Mouse (Mus musculus) kidney, adult 18-20 months (tissue): ENCODE data around the gene Hoxd9.

Source experiments
- DNase-seq: peaks from one replicate; pipeline ENCODE4 v3.0.0; 2021

Gene Hoxd9

DNA sequence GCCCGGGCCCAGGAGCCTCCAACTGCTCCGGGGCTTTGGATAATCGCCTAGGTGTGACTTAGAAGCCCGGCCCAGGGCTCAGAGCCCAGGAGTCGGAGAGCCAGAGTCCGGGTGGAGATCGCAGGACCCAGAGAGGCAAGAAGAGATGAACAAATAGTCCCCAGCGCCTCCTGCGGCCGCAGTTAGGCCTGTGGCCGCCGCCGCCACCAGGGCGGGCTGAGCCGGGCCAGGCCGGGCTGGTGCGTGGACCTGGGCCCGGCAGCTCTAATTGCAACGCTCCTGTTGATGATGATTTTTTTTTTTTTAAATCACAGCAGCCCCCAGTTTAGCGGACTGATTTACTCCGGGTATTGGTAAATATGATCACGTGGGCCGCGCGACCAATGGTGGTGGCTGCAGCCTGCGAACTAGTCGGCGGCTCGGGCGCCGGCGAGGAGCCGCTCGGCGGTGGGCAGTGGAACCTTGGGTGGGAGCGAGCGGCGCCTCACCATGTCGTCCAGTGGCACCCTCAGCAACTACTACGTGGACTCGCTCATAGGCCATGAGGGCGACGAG, at the start of gene Hoxd9:
TSS of gene Hoxd9 (plus strand) at position 161 of the 555 bp plus-strand sequence.
- DNase-seq, result peak; percentile 86

DNA sequence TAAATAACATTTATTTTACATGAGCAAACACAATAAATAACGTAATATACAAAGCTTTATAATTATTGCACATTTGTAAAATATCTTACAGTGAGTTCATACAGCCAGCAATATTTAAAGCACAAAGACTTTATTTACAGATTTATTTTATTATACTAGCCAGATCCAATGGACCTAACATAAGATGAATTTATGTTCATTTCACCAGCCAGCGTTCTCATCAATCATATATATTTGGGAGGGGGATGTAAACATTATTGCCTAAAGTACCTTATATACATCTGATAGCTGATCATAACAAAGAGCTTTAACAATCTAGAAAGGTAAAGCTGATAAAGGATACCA, 44.6 kb upstream of the Hoxd9 start:
- no peak for DNase-seq

GRCm38 (mm10) chr2:74653781-74654535, 43.6 kb upstream of the Hoxd9 start:
- no peak for DNase-seq

- no peak for DNase-seq
These were observed 42.6 kb upstream of the Hoxd9 start for GRCm38 (mm10) chr2:74654743-74655419.

DNA sequence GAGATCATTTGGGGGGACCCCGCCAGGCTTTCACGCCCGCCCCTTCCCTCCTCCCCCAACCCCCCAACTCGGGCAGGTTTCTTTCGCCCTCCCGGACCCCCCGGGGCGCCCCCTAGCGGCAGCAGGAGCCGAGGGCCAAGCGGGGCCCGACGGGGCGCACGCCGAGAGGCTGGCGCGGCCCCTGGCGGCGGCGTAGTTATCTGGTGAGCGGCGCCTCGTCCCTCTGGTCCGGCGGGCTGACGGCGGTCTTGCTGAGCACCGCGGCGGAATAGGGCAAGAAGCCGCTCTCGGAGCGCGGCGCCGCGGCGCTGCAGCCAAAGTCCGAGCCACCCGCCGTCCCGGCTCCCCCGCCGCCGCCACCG, 42.1 kb upstream of the Hoxd9 start:
- DNase-seq, result peak; percentile 38

DNA sequence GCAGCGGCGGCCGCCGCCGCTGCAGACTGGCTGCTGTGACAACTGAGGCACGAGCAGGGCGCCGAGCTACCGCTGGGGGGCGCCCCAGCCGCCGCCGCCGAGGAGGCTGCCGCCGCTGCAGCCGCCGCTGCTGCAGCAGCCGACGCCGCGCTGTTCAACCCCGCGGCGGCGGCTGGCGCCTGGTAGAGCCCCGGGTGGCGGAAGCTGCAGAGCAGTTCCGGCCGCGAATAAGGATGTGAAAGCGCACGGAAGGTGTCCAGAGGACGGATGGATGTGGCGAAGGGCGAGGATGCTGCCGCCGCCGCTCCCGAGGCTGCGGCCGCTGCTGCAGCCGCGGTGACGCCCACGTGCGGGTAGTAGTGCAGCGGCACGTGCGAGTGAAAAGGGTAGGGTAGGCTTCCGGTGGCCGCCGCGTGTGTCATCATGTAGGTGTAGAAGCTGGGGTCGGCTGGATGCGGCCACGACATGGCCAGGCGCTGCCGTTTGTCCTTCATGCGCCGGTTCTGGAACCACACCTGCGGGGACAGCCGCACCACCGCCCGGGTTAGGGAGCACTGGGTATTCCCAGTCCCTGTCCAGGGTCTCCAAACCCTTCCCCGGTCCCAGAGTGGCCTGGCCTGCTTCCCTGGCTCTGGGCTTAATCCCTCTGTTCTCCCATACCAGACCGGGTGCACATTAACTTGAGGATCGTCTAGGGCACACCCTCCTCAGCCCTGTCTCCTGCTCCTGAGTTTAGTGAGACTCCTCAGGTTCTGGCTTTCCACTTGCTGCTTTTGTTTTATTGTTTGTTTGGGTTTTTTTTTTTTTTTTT, 41.5 kb upstream of the Hoxd9 start:
- peak; percentile 38 for DNase-seq

GRCm38 (mm10) chr2:74656632-74657021, 40.9 kb upstream of the Hoxd9 start:
- DNase-seq, result peak; percentile 29

- peak; percentile 63 for DNase-seq
These were observed 40.1 kb upstream of the Hoxd9 start for GRCm38 (mm10) chr2:74657251-74658023.

- peak; percentile 21 for DNase-seq
These were observed 39.4 kb upstream of the Hoxd9 start for GRCm38 (mm10) chr2:74658024-74658666.

GRCm38 (mm10) chr2:74658667-74659371, 38.7 kb upstream of the Hoxd9 start:
- DNase-seq, result peak; percentile 43

- DNase-seq, result peak; percentile 31
These were observed 38.0 kb upstream of the Hoxd9 start, which contains the start of gene Evx2 for GRCm38 (mm10) chr2:74659507-74660005. Evx2 (minus strand) TSS chr2:74659557.

DNA sequence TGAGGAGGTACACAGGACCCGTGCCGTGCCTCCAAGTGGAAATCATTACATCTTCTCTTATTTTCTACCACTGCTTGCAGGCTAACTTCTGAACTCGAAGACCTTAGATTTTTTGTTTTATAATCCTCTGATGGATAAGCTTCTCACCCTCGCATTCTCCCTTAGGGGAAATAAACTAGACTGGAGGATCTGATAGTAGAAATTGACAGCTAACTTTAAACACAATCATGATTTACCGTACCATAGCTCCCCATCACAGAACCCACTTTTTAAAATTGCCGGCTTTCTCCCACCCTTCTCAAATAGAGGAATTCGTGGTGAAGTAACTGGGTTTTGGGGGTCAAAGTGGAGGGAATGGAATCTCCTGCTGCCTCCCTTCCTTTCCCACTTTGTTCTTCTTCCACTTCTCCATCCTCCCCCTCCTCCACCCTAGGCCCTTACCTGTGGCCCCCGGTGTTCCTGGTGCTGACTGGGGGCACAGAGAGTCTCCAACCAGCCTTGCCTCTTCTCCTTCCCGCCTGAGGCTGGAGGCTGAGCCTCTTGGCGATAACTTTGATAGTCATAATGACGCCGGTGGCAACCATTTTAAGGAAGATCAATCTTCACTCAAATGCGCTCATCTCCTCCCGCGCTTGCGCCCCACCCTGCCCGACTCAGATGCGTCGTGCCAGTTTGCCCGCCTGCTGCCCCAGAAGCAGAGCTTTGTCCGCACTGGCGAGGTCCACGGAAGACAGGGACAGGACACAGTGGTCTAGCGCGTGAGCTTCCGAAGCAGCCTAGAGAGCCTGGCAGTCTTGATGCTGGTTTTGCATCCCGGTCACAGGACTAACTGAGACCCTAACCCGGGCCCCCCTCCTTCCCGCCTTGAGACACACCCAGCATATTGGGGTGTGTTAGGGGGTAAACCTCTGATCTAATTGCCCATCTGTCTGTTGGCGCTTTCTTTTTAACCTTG, 36.8 kb upstream of the Hoxd9 start:
- peak; percentile 8 for DNase-seq

GRCm38 (mm10) chr2:74661685-74662084, 35.8 kb upstream of the Hoxd9 start:
- peak; percentile 40 for DNase-seq

DNA sequence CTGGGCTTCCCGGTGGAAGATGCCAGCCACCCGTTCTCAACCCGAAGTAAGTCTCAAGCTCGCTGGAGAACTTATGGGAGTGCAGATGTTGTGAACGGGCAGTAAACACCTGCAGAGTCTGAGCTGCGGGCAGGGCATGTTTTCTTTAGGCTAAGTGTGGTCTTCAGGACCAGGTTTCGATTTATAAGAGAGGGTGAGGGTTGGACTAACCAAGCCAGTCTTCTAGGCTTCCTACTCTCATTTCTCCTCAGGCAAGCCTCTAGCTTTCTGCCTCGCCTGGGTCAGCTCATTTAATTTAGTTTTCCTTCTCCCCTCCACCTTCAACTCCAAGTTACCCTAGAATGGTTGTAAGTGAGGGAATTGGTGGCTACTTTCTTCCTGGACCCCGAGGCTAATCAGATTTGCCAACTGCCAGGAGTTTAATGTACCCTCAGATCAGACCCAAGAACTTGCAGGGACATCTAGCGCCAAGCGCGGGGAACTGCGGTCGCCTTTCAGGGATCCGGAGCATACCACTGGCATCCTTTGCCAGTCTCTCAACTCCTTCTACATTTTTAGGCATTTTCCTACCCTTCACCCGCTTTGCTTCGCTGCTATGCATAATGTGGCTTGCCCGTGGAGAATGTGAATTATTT, 34.1 kb upstream of the Hoxd9 start:
- DNase-seq, result peak; percentile 74

DNA sequence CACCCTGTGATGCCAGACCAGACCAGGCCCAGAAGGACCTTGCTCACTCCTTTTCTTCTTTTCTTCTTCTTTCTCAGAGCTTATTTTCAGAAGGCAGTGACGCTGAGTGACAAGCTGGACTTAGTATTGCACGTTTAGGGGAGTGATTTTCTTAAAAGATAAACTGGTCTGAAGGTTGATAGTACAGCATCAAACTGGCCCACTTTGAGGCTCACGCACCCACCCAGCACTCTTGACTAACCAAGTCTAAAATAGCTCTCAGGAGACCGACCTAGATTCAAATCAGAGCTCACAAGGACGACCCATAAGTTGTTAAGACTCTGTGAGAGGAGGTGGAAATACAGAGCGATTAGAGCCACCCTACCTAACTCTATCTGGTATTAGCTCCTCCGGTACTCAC, 31.1 kb upstream of the Hoxd9 start:
- peak; percentile 14 for DNase-seq

DNA sequence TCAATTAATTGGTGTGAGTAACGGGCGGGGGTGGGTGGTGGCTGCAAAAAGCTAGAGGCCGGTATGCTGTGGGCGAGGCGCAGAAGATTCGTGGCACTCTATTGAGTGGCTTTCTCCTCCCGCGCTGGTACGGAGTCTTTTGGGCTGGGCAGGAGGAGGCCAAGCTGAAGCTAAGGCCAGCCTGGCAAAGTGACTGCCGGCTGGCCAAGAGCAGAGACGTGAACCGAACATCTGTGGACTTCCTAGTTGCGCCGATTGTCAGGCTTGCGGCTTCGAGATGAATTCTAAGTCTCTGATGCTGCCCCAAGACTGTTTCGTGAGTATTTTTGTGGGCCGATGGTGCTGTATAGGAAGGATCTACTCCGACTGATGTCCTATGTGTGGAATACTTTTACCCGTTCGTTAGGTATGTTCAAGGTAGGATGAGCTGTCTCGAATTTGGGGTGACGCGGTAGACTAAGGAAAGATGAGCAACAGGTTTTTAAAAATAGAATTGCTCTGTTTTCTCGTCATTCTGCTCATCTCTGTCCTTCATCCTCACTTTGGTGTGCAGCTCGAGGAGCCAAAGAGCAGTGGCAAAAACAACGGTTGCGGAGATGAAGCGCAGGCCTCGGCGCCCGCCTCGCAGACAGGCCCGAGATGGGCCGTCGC, 30.2 kb upstream of the Hoxd9 start:
- peak; percentile 58 for DNase-seq

GRCm38 (mm10) chr2:74667842-74668357, 29.6 kb upstream of the Hoxd9 start, which contains the start of gene Hoxd13:
Hoxd13 (plus strand) TSS chr2:74668310.
- no peak for DNase-seq
